Mouse (Mus musculus) kidney, adult 2 months (tissue): ENCODE measurements around the gene Lcn11.
A peak's percentile ranks its signal among the peaks of the same experiment; 100 is the strongest.

Experiments
- CTCF ChIP-seq: fragments of 200-500 bp; conservative IDR thresholded peaks from 2 replicates; pipeline ENCODE4 v1.5.1; 2011; ENCODE audit warnings: low read depth, mild to moderate bottlenecking, control low read depth, low read length, moderate library complexity, mixed read lengths; ENCODE audit not compliant: insufficient read depth, insufficient read length
- POLR2A ChIP-seq: fragments of 200-500 bp; IDR thresholded peaks from one replicate; pipeline ENCODE4 v1.6.1; 2011; ENCODE audit warnings: low read depth, low read length, control low read depth

DNA sequence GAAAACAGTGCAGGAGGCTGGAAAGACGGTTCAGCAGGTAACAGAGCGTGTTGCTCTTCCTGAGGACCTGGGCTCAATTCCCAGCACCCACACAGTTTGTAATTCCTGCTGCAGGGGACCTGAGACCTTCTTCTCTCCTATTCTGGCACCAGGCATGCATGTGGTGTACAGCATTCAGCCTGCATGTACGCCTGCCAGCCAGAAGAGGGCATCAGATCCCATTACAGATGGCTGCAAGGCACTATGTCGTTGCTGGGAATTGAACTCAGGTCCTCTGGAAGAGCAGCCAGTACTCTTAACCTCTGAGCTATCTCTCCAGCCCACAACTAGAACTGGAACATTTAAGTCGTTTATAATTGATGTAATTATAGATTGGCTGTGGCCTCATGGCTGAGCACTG, 36.5 kb downstream of the Lcn11 start:
- peak; percentile 25; the same call in 1 of the 2 replicates for TF ChIP-seq CTCF
- TF ChIP-seq POLR2A = no peak
